Mouse (Mus musculus): ENCODE results near the gene Zfp112. TPM values are rescaled to one million over a fixed set of nuclear protein-coding genes. Genes with fewer than 3 reads are reported as not detected.
"Not testable (repeated sequence)": the region's sequence is repeated elsewhere in the genome, so short reads cannot be mapped to it uniquely, and the experiment has no call there.

Zfp112 gene
- total RNA-seq (2021) = 1 to 10 TPM; 2.3 to 4.8 TPM
- long read RNA-seq, experiment 1, partial matches to known transcripts = 0 of 2 reads
- long read RNA-seq, experiment 1, other reads (novel, unspliced or antisense) = 1 of 2 reads
- long read RNA-seq, experiment 2, partial matches to known transcripts = 0 of 3 reads
- long read RNA-seq, experiment 2, other reads (novel, unspliced or antisense) = 1 of 3 reads

DNA sequence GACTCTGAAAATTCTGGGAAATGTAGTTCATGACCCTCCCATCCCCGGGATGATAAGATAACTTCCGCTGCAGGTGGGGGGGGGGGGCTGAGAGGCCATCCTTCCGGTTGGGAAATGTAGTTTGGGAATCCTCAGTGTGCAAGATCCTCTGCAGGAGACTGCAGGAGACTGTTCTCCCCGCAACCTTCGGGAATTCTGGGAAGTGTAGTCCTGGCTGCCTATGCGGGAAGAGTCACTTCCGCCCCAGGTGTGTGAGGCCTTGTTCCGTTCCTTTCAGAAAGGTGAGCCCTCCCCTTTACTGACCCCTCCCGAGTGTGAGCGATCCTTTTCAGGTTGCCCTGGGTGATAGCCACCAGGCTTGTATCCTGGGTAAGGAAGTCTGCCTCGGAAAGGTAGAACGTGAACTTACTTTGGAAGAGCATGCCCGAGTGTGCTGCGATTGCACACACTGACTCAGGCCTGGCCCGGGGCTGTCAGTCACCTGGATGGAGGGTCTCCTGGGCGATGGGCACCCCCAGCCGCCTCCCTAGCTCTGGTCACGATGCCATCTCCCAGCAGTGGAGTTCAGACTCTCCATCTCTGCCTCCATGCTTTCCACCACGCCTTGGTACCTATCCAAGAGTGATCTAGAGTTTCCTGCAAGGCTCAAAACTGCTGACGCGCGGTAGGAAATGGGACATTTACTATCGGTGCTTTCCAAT is at the start of gene Zfp112:
TSS of gene Zfp112 (plus strand) at position 159 of the 701 bp plus-strand sequence.
- DNase-seq = peak; percentile 85

- DNase-seq = not testable (repeated sequence)
Measured at GRCm38 (mm10) chr7:24074424-24074823, 37.7 kb upstream of the Zfp112 start.

DNA sequence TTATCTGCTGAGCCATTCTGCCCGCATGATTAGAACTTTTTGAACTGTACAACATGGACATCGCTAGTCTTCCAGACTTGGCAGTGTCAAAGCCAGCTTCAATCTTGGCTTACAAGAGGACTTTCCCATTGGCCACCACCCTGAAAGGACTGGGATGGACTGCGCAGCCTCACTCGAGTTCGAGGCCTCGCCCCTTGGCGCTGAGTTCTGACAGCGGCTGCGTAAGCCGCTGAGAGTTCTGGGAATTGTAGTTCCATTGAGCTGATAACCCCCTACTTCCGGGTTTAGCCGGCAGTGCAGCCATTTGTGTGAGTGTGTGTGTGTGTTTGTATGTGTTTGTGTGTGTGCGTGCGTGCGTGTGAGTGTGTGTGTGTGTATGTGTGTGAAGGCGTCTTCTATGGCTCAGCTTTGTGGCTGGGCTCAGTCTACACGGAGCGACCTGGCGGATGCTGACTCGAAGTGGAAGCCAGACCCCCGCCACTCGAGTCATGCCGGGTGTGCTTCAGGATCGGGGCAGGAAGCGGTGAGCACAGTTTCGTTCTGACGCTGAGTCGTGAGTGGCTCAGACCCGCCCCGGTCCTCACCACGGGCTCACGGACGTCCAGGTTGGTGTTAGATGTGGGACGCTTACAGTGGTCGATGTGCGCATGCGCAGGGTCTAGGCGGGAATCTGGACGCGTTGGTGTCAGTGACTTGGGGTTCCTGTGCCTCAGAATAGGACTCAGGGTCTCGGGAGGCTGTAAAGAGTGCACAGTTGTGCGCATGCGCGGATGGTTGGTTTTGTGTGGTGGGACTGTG is 30.3 kb upstream of the Zfp112 start, which contains the start of gene Zfp180:
TSS of gene Zfp180 (plus strand) at position 291 of the 798 bp plus-strand sequence.
- DNase-seq = peak; percentile 96

DNA sequence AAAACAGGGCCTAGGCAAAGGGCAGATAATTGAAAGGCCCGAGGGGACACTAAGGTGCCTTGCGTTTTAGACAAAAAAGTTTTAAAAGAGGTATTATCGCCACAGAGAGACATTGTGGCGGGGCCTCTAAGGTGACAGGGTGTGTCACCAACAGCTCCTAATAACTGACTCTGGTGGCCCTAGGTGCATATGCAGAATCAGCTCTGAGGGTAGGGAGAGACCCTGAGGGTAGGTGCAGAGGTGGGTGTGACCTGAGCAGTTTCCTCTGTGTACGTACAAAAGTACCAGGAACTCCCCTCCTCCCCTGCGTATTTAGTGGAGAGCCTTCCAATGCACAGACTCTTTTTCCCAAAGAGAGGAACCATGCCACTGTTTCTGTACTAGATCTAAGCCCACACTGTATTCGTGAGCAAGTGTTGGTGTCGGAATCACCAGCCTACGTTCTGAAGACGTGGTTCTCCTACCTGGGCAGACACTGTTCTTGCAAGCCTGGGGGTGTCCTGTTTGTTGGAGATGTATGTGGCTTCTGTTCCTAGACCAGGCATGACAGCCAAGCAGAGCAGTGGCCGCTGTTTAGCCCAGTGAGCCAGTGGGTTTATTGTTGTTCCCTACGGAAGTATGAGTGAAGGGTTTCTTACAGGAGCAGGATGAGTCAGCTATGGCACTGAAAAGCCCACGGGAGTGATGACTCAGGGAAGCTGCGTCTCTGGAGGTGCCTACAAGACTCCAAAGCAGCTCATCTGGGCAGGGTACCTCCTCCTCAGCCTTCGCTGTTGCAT is 29.5 kb upstream of the Zfp112 start:
- DNase-seq = no peak

- no peak for DNase-seq
Measured at GRCm38 (mm10) chr7:24086871-24087270, 25.2 kb upstream of the Zfp112 start.

- DNase-seq = no peak
Measured at GRCm38 (mm10) chr7:24087485-24088125, 24.5 kb upstream of the Zfp112 start.

DNA sequence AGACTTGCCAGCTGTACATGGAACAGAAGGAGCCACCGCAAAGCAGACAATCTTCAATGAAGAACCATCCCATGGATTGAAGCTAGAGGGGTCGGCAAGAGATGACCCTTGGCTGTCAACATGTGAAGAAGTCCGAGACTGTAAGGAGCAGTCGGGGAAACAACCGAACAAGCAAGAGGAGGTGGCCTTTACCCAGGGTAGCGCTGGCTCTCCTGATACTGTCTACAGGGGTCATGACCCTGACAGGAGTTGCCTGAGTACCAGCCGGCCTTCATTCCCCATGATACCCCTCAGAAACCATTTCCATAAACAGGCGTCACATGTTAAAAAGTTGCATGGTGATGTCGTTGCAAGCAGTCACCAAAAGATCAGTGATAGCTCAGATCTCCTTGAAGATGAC is 7.7 kb upstream of the Zfp112 start:
- DNase-seq = no peak

DNA sequence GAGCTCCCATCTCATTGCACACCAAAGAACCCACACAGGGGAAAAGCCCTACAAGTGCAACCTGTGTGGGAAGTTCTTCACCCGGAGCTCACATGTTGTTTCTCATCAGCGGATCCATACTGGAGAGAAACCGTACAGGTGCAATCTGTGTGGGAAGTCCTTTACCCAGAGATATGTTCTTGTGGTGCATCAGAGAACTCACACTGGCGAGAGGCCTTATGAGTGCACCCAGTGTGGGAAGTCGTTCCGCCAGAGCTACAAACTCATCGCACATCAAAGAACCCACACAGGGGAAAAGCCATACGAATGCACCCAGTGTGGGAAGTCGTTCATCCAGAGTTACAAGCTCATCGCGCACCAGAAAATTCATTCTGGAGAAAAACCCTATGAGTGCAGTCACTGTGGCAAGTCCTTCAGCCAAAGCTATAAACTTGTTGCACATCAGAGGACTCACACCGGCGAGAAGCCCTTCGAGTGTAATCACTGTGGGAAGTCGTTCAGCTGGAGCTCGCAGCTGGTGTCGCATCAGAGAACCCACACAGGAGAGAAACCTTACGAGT is 6.9 kb upstream of the Zfp112 start:
- no peak for DNase-seq

GRCm38 (mm10) chr7:24110839-24111238 is 1.3 kb upstream of the Zfp112 start:
- DNase-seq = no peak

- DNase-seq = no peak
Measured at GRCm38 (mm10) chr7:24111772-24112155, 350 bp upstream of the Zfp112 start.

GRCm38 (mm10) chr7:24113001-24113400 is 887 bp downstream of the Zfp112 start:
- DNase-seq = peak; percentile 78

- DNase-seq = no peak
Measured at GRCm38 (mm10) chr7:24116655-24117054, 4.5 kb downstream of the Zfp112 start.

- no peak for DNase-seq
Measured at GRCm38 (mm10) chr7:24133425-24133995, 21.4 kb downstream of the Zfp112 start.

DNA sequence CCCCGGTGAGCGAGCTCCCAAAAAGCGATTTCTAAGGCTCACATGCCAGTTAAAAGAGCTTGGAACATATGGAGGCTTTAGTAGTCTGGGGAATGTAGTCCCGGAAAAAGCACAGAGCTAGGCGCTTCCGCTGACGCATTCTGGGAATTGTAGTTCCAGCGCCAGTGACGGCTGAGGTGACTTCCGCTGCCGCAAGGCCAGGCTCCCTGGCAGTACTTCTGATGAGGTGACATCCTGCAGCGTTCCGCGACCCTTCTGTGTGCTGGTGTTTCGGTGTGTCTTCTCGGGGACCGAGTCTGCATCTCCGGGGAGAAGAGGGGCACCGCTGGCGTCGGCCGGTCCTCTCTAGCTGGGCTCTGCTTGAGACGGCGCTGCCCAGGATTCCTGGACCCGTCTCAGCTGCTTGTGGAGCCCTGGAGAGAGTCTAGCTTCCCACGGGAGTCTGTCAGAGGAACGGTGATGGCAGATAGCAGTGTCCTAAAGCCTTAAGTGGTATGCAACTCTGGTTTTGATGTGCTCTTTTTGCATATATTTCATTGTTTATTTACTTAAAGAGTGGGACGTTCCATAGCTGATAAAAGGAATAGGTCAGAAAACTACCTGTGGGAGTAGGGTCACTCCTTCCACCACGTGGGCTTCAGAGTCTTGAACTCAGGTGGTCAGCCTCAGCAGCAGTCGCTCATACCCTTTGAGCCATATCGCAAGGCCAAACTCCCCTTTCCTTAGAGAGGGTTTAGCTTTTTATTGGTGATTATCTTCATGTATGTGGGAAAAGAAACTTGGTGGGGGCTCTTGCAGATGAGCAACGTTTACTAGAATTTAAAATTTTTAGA is 22.1 kb downstream of the Zfp112 start, which contains the start of gene Zfp235:
TSS of gene Zfp235 (plus strand) at position 174 of the 833 bp plus-strand sequence.
- DNase-seq = peak; percentile 88

DNA sequence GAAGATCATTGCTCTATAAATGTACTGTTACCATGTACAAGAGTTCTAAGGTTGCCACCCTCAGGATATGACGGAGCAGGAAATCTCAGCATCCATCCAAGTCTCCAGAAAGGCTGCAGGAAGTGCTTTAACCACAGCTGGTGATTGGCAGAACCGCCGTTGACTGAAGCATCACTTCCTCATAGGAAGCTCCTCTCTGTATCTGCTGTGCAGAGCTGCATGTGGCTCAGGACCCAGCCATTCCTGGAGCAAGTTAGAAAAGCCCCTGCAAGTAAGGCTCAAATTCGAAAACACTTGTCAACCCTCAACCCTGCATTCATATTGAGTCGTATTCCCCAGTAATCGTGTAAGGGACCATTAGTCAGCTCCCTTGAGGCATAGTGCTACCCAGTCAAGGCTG is 30.5 kb downstream of the Zfp112 start:
- no peak for DNase-seq

GRCm38 (mm10) chr7:24153272-24153671 is 41.2 kb downstream of the Zfp112 start:
- peak; percentile 20 for DNase-seq

- DNase-seq = no peak
Measured at GRCm38 (mm10) chr7:24172191-24172590, 60.1 kb downstream of the Zfp112 start.

DNA sequence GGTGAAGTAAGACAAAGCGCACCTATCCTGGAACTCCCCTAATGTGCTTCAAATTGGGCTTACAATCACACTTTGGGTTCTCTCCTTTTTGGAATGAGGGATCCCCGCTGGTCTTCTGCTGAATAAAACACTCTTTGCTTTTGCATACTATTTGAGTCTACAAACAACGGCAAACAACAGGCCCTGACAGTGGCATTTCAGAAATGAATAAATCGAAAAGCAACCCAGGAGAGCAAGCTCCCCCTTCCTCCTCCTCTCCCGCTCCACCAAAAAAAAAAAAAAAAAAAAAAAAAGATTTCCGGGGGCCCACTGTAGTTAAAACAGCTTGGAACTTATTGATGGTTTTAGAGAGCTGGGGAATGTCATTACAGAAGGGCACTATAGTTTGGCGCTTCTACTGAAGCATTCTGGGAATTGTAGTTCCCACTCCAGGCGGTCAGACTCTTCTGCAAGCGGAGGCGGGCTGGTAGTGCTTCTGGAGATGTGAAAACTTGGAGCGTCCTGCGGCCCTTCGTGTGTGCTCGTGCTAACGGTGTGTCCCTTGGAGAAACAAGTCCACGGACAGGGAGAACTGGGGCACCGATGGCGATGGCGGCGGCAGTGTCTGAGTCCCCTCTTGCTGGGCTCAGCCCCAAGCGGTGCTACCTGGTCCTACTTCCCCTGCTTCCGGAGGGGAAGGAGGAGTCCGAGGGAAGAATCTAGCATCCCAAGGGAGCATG is 62.7 kb downstream of the Zfp112 start, which contains the start of gene Zfp114:
TSS of gene Zfp114 (plus strand) at position 443 of the 719 bp plus-strand sequence.
- DNase-seq = peak; percentile 63

- no peak for DNase-seq
Measured at GRCm38 (mm10) chr7:24175337-24175711, 63.2 kb downstream of the Zfp112 start.

Data from adrenal gland, postnatal 10 days (tissue).